Mouse (Mus musculus): ENCODE data around the gene Uggt2.

GRCm38 (mm10) chr14:119027130-119027529 is 72.1 kb downstream of the Uggt2 start:
- TF ChIP-seq POLR2A (IDR thresholded peaks at IDR 0.05; ENCODE audit: control insufficient read depth, extremely low read depth, insufficient read depth, low read length, poor library complexity), result no peak
- no peak for TF ChIP-seq CTCF (IDR thresholded peaks at IDR 0.05; ENCODE audit: borderline replicate concordance, control insufficient read depth, extremely low read depth, insufficient read depth, low read length, poor library complexity)

Data from thymus, adult 2 months (tissue).